Mouse (Mus musculus): ENCODE data around the gene Calm2. TPM values are rescaled to one million over a fixed set of nuclear protein-coding genes. Genes with fewer than 3 reads are reported as not detected.

Gene Calm2
- polyA plus RNA-seq, 1 experiment = 3.2 TPM

DNA sequence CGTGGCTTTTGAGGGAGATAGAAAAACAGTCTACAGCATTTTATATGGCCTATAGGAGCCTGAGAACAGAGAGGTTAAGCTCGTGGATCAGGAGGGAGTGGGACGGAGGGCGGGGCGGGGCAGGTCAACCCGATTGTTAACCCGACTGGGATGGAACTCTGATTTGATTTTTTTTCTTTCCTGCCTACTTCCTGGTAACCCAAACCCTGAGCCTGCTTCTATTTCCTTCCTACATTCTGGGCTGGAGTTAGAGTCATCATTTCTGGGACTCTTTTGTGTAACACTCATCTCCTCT, 27.7 kb upstream of the Calm2 start:
- Histone ChIP-seq H3K4me3 (replicated peaks) (no peak overlapping the region), H3K9me3 (ENCODE audit: control insufficient read depth, low read length) (no peaks in the 10 kb centered on the region), H3K4me1 (ENCODE audit: control insufficient read depth) (peaks cover 35% of the 10 kb centered on the region), H3K27me3 (ENCODE audit: control insufficient read depth) (peaks cover 47% of the 10 kb centered on the region), H3K36me3 (ENCODE audit: control insufficient read depth) (no peaks in the 10 kb centered on the region)
- TF ChIP-seq GATA1 (IDR thresholded peaks at IDR 0.05; ENCODE audit: low read length) = no peak
- TF ChIP-seq TAL1 (IDR thresholded peaks at IDR 0.05; ENCODE audit: low read length) = no peak

DNA sequence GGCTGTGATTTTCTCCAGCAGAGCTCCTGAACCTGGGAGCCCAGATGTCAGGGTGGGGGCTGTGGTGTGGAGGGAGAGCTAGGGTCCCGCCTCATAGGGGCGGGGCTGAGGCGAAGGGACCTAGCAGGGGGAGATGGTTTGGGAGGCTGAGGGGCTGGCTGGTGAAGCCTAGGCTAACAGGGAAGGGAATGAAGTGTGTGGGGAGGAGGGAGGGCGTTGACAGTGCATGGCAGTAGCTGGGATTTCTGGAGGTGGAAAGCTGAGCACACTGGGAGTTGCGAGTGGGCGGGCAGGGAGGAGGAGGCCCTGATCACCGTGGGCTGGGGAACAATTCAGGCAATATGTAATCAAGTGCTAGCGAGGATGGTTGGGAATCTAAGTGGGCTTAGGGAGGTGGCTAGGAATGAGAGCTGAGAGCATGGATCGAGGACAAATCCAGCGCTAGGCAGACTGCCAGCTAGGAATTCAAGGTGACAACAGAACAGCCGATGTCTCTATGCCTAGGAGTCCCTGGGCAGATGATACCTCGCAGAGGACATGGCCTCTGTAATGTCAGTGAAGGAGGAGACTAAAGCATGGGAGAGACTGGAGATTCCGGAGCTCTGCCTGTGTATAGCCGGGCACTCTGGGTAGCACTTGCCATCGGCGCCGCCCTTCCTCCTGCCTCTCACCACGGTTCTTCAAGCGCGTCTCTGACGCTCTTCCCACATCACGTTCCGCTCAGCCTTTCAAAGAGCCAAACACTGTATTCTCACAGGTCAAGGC, 27.2 kb upstream of the Calm2 start:
- Histone ChIP-seq H3K36me3 (ENCODE audit: control insufficient read depth) (no peaks in the 10 kb centered on the region), H3K27me3 (ENCODE audit: control insufficient read depth) (peaks cover 47% of the 10 kb centered on the region), H3K4me3 (replicated peaks) (no peak overlapping the region), H3K9me3 (ENCODE audit: control insufficient read depth, low read length) (no peaks in the 10 kb centered on the region), H3K4me1 (ENCODE audit: control insufficient read depth) (peaks cover 40% of the 10 kb centered on the region)
- no peak for TF ChIP-seq TAL1 (IDR thresholded peaks at IDR 0.05; ENCODE audit: low read length)
- no peak for TF ChIP-seq GATA1 (IDR thresholded peaks at IDR 0.05; ENCODE audit: low read length)

DNA sequence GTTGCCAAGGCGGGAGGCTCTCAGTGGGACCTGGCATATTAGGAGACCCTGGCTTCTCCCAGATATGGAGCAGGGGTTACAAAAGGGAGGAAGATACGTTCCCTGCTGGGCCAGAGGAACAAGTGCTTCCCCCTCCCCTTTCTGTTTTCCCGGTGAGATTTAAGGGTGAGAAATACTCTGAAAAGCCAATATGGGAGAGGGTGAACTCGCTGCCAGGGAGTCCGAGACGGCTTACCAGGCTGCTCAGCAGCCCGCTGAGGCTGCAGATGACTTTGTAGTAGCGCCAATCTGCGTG, 26.7 kb upstream of the Calm2 start:
- peaks cover 43% of the 10 kb centered on the region for H3K27me3 ChIP-seq (ENCODE audit: control insufficient read depth)
- H3K4me3 ChIP-seq (replicated peaks) = no peak overlapping the region

DNA sequence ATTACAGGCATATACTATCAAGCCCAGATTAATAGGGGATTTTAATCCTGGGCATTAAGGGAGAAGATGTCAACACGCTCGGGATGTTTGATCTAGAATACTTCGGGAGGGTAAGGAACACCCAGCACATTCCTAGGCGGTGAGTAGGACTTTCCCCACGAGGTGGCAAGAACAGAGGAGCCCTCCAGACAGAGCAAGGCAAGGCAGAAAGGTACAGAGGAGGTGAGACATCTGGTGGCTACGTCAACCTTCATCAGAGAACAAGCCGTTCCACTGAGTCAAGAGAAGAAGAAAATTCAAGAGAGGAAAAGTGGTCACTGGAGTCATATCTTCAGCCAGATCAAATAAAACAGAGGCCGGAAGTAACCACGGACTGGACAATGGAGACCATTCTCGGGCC, 26.1 kb upstream of the Calm2 start:
- H3K4me3 ChIP-seq (replicated peaks) = no peak overlapping the region
- TF ChIP-seq TAL1 (IDR thresholded peaks at IDR 0.05; ENCODE audit: low read length) (no peak), GATA1 (IDR thresholded peaks at IDR 0.05; ENCODE audit: low read length) (no peak)
- H3K4me1 ChIP-seq (ENCODE audit: control insufficient read depth) = peaks cover 44% of the 10 kb centered on the region
- peaks cover 41% of the 10 kb centered on the region for H3K27me3 ChIP-seq (ENCODE audit: control insufficient read depth)
- H3K9me3 ChIP-seq (ENCODE audit: control insufficient read depth, low read length) = no peaks in the 10 kb centered on the region
- no peaks in the 10 kb centered on the region for H3K36me3 ChIP-seq (ENCODE audit: control insufficient read depth)

More for the DNA sequence above, 26.7 kb upstream of the Calm2 start:
- TF ChIP-seq GATA1 (IDR thresholded peaks at IDR 0.05; ENCODE audit: low read length) (no peak), TAL1 (IDR thresholded peaks at IDR 0.05; ENCODE audit: low read length) (no peak)
- H3K36me3 ChIP-seq (ENCODE audit: control insufficient read depth) = no peaks in the 10 kb centered on the region
- H3K4me1 ChIP-seq (ENCODE audit: control insufficient read depth) = peaks cover 44% of the 10 kb centered on the region
- no peaks in the 10 kb centered on the region for H3K9me3 ChIP-seq (ENCODE audit: control insufficient read depth, low read length)

DNA sequence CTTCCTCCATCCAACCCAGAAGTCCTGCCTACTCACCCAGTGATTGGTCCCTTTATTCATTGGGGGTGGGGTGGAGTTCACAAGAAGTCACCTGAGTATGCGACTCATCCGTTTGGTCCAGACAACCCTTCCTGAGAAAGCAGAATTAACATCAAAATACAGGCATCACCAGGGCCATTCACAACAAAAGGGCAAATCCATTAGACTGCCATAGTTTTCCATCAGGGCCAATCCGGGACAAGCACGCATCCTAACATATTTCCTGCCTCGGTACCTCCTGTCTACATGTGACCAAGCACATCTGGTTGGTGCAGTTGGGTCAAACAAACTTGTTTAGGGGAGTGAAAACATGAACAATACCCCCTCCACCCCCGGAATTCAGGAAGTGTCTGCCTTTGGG, 24.9 kb upstream of the Calm2 start:
- no peak overlapping the region for H3K4me3 ChIP-seq (replicated peaks)
- no peak for TF ChIP-seq GATA1 (IDR thresholded peaks at IDR 0.05; ENCODE audit: low read length)
- no peak for TF ChIP-seq TAL1 (IDR thresholded peaks at IDR 0.05; ENCODE audit: low read length)
- no peaks in the 10 kb centered on the region for H3K36me3 ChIP-seq (ENCODE audit: control insufficient read depth)
- H3K4me1 ChIP-seq (ENCODE audit: control insufficient read depth) = peaks cover 44% of the 10 kb centered on the region
- H3K9me3 ChIP-seq (ENCODE audit: control insufficient read depth, low read length) = no peaks in the 10 kb centered on the region
- H3K27me3 ChIP-seq (ENCODE audit: control insufficient read depth) = peaks cover 41% of the 10 kb centered on the region

DNA sequence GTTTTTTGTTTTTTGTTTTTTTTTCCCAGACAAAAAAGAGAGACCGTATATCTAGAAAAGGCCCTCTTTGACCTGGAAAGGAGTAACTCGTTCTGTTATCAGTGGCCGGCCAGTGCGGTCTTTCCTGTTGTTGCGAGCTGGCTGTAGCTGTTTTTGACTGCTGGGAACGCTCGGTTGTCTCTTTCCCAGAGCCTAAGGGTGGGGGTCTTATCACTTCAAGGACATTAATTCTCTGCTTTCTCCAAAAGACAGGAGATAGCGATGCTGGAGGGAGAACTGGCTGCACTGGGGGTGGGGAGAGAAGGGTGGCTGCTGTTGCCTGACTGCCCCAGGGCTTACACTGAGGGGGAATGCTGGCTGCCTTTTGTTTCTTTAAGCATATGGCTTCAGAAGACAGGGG, 24.1 kb upstream of the Calm2 start:
- Histone ChIP-seq H3K4me1 (ENCODE audit: control insufficient read depth) (peaks cover 44% of the 10 kb centered on the region), H3K4me3 (replicated peaks) (peak overlapping the region; percentile 31), H3K9me3 (ENCODE audit: control insufficient read depth, low read length) (no peaks in the 10 kb centered on the region), H3K36me3 (ENCODE audit: control insufficient read depth) (no peaks in the 10 kb centered on the region), H3K27me3 (ENCODE audit: control insufficient read depth) (peaks cover 41% of the 10 kb centered on the region)
- TF ChIP-seq TAL1 (IDR thresholded peaks at IDR 0.05; ENCODE audit: low read length) (no peak), GATA1 (IDR thresholded peaks at IDR 0.05; ENCODE audit: low read length) (no peak)

DNA sequence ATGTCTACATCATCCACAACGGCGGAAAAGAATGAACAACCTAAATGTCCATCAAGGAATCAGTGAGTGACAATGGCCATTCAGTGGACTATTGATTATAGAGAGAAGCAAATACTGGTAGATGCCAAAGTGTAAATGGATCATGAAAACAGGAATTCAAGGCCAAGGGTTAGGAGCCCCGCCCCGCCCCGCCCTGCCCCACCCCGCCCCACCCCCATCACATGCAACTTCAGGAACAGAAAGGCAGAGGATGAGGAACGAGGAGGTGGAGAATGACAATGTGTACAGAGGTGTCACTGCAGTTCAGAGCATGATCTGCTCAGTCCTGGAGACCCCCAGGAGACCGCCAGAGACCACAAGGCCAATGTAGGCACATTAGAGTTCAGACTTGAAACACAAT, 23.5 kb upstream of the Calm2 start:
- H3K4me3 ChIP-seq (replicated peaks) = peak overlapping the region; percentile 31
- H3K9me3 ChIP-seq (ENCODE audit: control insufficient read depth, low read length) = no peaks in the 10 kb centered on the region
- TF ChIP-seq TAL1 (IDR thresholded peaks at IDR 0.05; ENCODE audit: low read length) (no peak), GATA1 (IDR thresholded peaks at IDR 0.05; ENCODE audit: low read length) (no peak)
- peaks cover 44% of the 10 kb centered on the region for H3K4me1 ChIP-seq (ENCODE audit: control insufficient read depth)
- H3K36me3 ChIP-seq (ENCODE audit: control insufficient read depth) = no peaks in the 10 kb centered on the region
- peaks cover 39% of the 10 kb centered on the region for H3K27me3 ChIP-seq (ENCODE audit: control insufficient read depth)

DNA sequence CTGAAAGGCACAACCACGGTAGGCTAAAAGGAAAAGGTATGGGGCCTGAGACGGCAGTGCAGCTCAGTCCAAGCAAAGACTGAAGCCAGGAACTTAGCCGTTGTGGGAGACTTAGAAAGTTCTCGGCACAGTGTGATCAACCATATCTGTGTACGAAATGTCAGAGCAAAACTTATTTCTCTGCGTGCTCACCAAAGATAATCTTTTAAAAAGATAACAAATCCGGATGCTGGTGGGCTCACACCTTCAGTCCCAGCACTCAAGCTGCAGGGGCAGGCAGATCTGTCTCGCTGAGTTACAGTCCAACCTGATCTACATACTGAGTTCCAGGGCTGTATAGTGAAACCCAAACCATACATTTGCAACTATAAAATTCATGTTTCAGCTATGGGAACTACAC, 22.7 kb upstream of the Calm2 start:
- H3K4me1 ChIP-seq (ENCODE audit: control insufficient read depth) = peaks cover 44% of the 10 kb centered on the region
- H3K36me3 ChIP-seq (ENCODE audit: control insufficient read depth) = no peaks in the 10 kb centered on the region
- peaks cover 30% of the 10 kb centered on the region for H3K27me3 ChIP-seq (ENCODE audit: control insufficient read depth)
- TF ChIP-seq TAL1 (IDR thresholded peaks at IDR 0.05; ENCODE audit: low read length) = no peak
- no peak for TF ChIP-seq GATA1 (IDR thresholded peaks at IDR 0.05; ENCODE audit: low read length)
- no peaks in the 10 kb centered on the region for H3K9me3 ChIP-seq (ENCODE audit: control insufficient read depth, low read length)
- H3K4me3 ChIP-seq (replicated peaks) = no peak overlapping the region

DNA sequence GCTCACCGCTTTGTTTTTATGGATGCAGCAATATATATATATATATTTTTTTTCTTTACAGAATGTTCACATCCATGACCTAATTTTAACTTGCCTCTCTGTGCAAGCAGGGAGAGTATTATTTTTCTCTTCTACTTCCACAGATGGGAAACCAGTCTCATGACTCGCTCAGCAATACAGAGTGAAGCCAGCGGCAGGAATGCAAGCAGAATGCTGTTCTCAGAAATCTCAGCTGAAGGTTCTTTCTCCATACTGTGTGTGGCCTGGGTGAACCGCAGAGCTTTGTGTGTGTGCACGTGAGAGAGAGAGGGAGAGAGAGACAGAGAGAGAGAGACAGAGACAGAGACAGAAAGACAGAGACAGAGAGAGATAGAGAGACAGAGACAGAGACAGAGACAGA, 21.9 kb upstream of the Calm2 start:
- no peak for TF ChIP-seq TAL1 (IDR thresholded peaks at IDR 0.05; ENCODE audit: low read length)
- TF ChIP-seq GATA1 (IDR thresholded peaks at IDR 0.05; ENCODE audit: low read length) = no peak
- no peak overlapping the region for H3K4me3 ChIP-seq (replicated peaks)
- peaks cover 36% of the 10 kb centered on the region for H3K4me1 ChIP-seq (ENCODE audit: control insufficient read depth)
- H3K36me3 ChIP-seq (ENCODE audit: control insufficient read depth) = no peaks in the 10 kb centered on the region
- no peaks in the 10 kb centered on the region for H3K9me3 ChIP-seq (ENCODE audit: control insufficient read depth, low read length)
- peaks cover 22% of the 10 kb centered on the region for H3K27me3 ChIP-seq (ENCODE audit: control insufficient read depth)

DNA sequence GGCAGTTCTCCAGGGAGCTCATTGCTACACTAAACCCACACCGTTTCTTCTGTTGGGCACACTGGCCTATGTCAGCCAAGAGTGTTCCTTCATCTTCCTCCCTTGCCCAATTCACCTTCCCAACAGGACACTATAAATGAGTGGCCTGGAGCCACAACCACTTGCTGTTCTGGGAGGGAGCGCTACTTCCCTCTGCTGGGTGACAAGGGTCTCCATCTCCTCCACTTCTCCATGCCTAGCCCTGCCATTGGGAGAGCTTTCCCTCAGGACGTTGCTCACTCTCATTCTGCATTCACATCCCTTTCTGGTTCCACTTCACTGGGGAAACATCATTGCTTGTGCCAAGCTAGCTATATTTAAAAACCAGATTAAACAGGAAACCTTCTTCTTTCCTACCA, 14.8 kb upstream of the Calm2 start:
- Histone ChIP-seq H3K36me3 (ENCODE audit: control insufficient read depth) (no peaks in the 10 kb centered on the region), H3K9me3 (ENCODE audit: control insufficient read depth, low read length) (no peaks in the 10 kb centered on the region), H3K4me3 (replicated peaks) (no peak overlapping the region), H3K4me1 (ENCODE audit: control insufficient read depth) (peaks cover 6% of the 10 kb centered on the region), H3K27me3 (ENCODE audit: control insufficient read depth) (peaks cover 34% of the 10 kb centered on the region)
- TF ChIP-seq TAL1 (IDR thresholded peaks at IDR 0.05; ENCODE audit: low read length) (no peak), GATA1 (IDR thresholded peaks at IDR 0.05; ENCODE audit: low read length) (no peak)
